Mouse (Mus musculus): ENCODE results near the gene Gm21897.

- TF ChIP-seq POLR2A (IDR thresholded peaks at IDR 0.05; ENCODE audit: control insufficient read depth, extremely low read depth, insufficient read depth, low read length, poor library complexity) (no peak), CTCF (IDR thresholded peaks at IDR 0.05; ENCODE audit: borderline replicate concordance, control insufficient read depth, extremely low read depth, insufficient read depth, low read length, poor library complexity) (no peak)
Measured at GRCm38 (mm10) chr16:15355339-15355738, 38.1 kb downstream of the Gm21897 start.

Data from thymus, adult 2 months (tissue).